Mouse (Mus musculus) forelimb bud, embryonic 11.5 days (tissue): ENCODE results near the gene Zbtb38.
"Not testable (repeated sequence)": the region's sequence is repeated elsewhere in the genome, so short reads cannot be mapped to it uniquely, and the experiment has no call there.

Experiments
- DNase-seq: peaks from one replicate; pipeline ENCODE4 v3.0.0-alpha.2; 2012; ENCODE audit warnings: low read depth, low spot score

Gene Zbtb38

GRCm38 (mm10) chr9:96684866-96685599 is 67.6 kb downstream of the Zbtb38 start:
- no peak for DNase-seq

DNA sequence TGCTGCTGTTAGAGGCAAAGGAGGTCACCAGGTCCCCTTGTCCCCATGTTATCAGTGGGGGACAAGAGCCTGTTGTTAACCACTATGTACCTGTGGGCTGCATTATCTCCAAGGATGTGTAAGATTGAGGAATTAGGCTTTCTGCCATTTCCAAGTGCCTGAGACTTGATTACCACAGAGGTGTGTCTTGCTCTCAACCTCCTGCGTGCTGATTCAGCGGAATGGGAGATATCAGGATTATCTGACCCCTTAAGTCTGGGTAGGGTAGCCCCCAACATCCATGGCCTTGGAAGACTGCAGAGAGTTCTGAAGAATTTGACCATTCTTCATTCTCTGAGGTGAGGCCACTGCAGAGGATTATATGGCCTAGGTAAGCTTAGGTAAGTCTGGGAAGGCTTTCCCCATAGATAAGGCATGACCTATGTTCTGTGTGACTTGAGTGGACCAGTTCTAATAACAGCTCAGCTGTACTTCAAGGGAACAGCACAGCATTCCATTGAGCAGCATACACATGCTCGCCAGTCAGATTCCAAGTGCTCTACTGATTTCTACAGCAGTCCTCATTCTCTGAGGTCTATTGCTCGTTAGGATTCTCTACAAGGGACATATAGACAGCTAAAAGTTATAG is 68.4 kb downstream of the Zbtb38 start:
- DNase-seq = no peak

GRCm38 (mm10) chr9:96678611-96679010 is 74.0 kb downstream of the Zbtb38 start:
- no peak for DNase-seq

- DNase-seq = not testable (repeated sequence)
Observed at GRCm38 (mm10) chr9:96677711-96678110, 74.9 kb downstream of the Zbtb38 start.

DNA sequence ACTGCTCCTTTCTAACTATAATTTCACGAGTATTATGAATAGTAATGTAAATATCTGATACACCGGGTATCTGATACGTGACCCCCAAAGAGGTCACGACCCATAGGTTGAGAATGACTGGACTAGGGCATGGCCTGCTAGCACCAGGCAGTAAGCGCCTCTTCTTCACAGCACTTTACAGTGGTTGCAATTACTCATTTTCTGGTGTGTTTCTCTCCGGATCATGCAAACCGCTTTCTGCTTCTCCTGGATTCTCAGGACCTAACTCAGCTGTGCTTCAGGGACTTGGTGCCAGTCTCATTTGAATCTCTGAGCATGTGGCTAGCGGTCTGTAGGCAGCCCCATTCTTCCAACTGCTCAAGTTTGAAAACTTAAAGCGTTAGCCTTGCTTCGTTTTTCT is 76.0 kb downstream of the Zbtb38 start:
- no peak for DNase-seq

DNA sequence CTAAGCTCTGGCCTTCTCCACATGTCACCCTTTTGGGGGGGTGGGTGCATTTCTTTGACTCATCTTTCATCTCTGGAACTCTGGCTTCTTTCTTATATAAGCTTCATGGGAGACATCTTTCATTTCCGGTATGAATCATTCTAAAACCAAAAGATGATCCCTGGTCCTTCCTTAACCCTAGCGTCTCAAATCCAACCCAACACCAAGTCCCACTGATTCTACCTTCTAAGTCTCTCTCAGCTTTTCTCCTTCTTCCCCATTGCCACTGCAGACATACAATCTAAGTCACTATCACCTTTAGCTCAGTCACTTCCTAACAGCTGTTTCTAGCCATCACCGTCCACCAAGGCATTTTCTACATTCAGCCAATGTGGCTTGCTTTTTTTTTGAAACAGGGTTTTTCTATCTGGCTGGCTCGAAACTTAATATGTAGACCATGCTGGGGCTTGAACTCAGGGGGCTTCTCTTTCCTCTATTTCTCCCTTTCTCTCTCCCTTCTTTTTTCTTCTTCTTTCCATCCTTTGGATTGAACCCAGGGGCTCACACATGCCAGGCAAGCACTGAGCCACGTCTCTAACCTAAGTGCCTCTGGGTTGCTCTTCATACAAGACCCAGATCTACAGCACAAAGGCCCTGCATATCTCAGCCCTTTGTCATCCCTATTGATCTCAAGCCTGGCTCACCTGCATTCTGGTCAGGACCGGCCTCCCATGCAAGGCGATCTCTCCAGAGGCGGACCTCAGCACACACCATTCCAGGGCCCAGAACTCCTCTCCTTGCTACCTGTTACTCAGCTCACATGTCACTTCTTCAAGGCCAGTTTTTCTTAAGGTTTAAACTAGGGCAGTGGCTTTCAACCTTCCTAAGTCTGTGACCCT is 76.6 kb downstream of the Zbtb38 start:
- DNase-seq = no peak

- DNase-seq = peak; percentile 51
Observed at GRCm38 (mm10) chr9:96675071-96675762, 77.4 kb downstream of the Zbtb38 start.

- DNase-seq = no peak
Observed at GRCm38 (mm10) chr9:96674301-96674700, 78.3 kb downstream of the Zbtb38 start.

GRCm38 (mm10) chr9:96672466-96672865 is 80.2 kb downstream of the Zbtb38 start:
- DNase-seq = no peak

GRCm38 (mm10) chr9:96671249-96671648 is 81.4 kb downstream of the Zbtb38 start:
- DNase-seq = no peak

- peak; percentile 96 for DNase-seq
Observed at GRCm38 (mm10) chr9:96669877-96670276, 82.8 kb downstream of the Zbtb38 start.

DNA sequence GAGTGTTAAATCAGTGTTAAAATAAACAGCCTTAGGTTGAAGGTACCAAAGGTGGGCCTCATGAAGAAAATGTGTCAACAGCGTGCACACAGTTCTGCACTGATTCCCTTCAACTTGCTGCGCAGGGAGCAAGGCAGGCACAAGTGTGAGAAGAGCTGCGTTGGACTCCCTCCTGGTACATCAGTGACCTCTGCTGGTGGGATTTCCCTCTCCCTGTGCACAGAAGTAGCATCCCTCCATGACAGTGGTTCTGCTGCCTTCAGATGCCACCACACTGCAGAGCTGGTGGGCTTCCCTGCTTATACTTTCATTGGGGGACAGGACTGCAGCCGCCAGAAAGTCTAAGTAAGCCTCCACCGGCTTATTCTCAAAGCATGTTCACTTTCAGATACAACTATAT is 84.0 kb downstream of the Zbtb38 start:
- DNase-seq = peak; percentile 57

- DNase-seq = no peak
Observed at GRCm38 (mm10) chr9:96660510-96661244, 92.0 kb downstream of the Zbtb38 start.

DNA sequence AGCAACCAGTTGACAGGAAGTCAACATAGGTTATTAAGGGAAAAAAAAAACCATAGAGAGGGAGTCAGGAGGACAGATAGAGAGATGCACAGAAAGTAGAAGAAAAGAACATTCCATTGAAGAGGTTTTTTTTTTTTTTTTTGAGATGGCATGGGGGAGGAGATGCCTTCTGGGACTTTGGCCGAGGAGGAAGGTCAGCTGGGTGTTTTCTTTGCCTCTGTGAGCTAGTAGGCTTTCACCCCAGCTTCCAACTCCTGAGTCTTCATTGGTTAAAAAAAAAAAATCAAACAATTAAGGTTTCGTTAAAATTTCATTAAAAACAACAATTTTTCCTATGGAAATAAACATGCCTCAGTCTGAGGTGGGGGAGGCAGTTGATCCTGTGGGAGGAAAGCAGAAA is 92.8 kb downstream of the Zbtb38 start:
- no peak for DNase-seq

DNA sequence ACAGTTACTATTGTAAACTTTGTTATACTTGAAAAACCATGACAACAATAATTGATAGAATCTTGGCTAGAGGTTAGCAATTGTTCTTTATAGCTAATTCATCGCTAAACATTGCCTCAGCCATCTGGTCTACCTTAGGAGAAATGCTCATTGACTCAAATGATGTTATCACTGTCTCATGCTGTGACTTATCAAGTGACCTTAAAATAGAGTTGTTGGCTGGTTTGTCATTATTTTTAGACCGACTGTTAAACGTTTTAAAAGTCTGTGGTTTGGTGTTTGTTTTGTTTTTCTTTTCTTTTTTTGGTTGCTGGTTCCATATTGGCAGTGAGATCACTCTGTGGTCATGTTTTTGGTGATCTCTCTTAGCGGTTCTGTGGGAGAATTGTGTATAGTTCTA is 99.1 kb downstream of the Zbtb38 start:
- no peak for DNase-seq

DNA sequence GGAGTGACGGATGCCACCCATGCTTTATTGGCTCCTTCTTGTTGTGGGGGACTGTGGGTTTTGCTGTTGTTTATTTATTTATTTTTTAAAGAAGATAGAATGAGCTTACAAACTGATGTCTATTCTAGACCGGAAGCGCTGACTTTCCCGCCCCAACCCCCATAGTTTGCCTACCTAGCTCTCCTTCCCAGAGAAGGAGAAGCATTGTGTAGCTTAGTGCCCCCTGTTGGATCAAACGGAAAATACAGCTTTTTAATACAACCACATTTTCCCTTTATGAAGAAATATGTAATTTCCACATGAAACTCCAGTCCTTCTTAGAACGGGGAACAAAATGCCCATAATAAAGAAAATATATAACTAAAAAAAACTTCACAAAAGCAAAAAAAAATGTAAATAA is 99.9 kb downstream of the Zbtb38 start:
- peak; percentile 18 for DNase-seq

- no peak for DNase-seq
Observed at GRCm38 (mm10) chr9:96650807-96651206, 101.8 kb downstream of the Zbtb38 start.

DNA sequence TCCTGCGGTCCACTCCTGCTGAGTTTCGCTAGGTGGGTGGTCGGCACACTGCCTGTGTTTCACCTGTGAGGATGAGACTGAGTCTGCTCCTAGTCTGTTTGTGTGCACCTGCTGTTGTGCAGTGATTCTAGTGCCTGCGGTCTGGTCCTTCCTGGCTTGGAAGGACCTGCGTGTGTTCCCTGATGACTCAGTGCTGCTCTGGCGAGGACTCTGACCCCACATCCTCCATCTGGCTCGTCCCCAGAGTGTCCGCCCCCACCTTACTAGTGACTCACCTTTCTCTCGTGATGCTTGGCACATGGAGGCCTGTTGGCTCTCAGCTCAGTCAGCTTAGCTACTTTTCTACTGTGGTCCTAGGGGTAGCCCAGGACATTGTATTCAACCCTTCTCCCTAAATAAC is 102.7 kb downstream of the Zbtb38 start:
- DNase-seq = no peak

DNA sequence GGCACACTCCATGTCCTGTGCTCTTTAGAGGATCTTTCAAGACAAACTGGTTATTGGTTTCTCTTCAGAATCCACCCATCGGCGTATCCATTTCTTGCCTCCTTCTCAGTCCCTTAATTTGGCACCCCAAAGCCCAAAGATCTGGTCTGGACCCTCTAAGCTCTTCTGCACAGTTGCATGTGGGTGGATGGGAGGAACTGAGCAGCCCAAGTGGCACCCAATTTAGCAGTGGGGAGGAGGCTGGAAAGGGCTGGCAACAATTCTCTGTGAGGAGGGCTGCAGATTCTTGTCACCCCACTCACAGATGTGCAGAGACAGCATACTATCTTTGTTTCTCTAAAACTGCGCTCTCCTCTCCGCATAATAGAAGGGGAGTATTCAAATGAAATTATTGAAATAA is 103.3 kb downstream of the Zbtb38 start:
- no peak for DNase-seq

- DNase-seq = no peak
Observed at GRCm38 (mm10) chr9:96646668-96647295, 105.8 kb downstream of the Zbtb38 start.

- no peak for DNase-seq
Observed at GRCm38 (mm10) chr9:96644840-96645239, 107.8 kb downstream of the Zbtb38 start.
